In genomic region chr11:118467441-118468035, GRCm38 (mm10) we compare ENCODE assay signal across 17 mouse cellular contexts. TPM values are rescaled to one million over a fixed set of nuclear protein-coding genes. Genes with fewer than 3 reads are reported as not detected.
DNase-seq lines count a peak whose midpoint lies in the region; ATAC-seq and TF ChIP-seq lines count a peak whose summit lies in the region.
"Had no signal": no experiment of that assay in that cellular context is flagged by ENCODE, and none has a peak within 500 bp of the region (broad histone marks: within the 10 kb centered on the region; RNA-seq: fewer than 3 reads in every experiment).

No protein-coding gene starts in this region.

- H3K9me3 ChIP-seq in heart, postnatal 0 days (replicated peaks; ENCODE audit: control insufficient read depth, low read length): no peaks in the 10 kb centered on the region
- H3K9me3 ChIP-seq in intestine, embryonic 15.5 days: no peaks in the 10 kb centered on the region
- no peaks in the 10 kb centered on the region for H3K9me3 ChIP-seq in midbrain, embryonic 11.5 days (ENCODE audit: control insufficient read depth, low read length)
- H3K9me3 ChIP-seq: embryonic facial prominence, embryonic 15.5 days; heart, embryonic 12.5 days; megakaryocyte, embryonic 14.5 days had no signal

- TF ChIP-seq CTCF in heart, postnatal 0 days (IDR thresholded peaks at IDR 0.05; ENCODE audit: low read depth): no peak
- no peak for TF ChIP-seq CTCF in thymus, adult 2 months (IDR thresholded peaks at IDR 0.05; ENCODE audit: borderline replicate concordance, control insufficient read depth, extremely low read depth, insufficient read depth, low read length, poor library complexity)

- no peaks in the 10 kb centered on the region for H3K4me1 ChIP-seq in heart, postnatal 0 days (ENCODE audit: control insufficient read depth, insufficient read depth)
- H3K4me1 ChIP-seq in thymus, adult 2 months (replicated peaks; ENCODE audit: control insufficient read depth, insufficient read depth, low read length): peaks cover 69% of the 10 kb centered on the region
- peaks cover 11% of the 10 kb centered on the region for H3K4me1 ChIP-seq in intestine, embryonic 15.5 days (replicated peaks)
- H3K4me1 ChIP-seq in midbrain, embryonic 11.5 days (ENCODE audit: control insufficient read depth, insufficient read depth, low read length): no peaks in the 10 kb centered on the region

- H3K27ac ChIP-seq in heart, postnatal 0 days (ENCODE audit: low read depth): no peak overlapping the region
- peak overlapping the region; percentile 20; the same call in 1 of the 2 replicates for H3K27ac ChIP-seq in thymus, adult 2 months (ENCODE audit: control insufficient read depth, insufficient read depth, low read length)
- peak overlapping the region; percentile 69 for H3K27ac ChIP-seq in intestine, embryonic 15.5 days
- no peak overlapping the region for H3K27ac ChIP-seq in midbrain, embryonic 11.5 days (ENCODE audit: low read depth, low read length)
- H3K27ac ChIP-seq: embryonic facial prominence, embryonic 15.5 days; liver, embryonic 14.5 days had no signal

- 30% methylated on average over 11 of the region's 11 CpGs for WGBS in heart, postnatal 0 days
- 39% methylated on average over 11 of the region's 11 CpGs for WGBS in thymus, adult 2 months
- WGBS in intestine, embryonic 15.5 days: 59% methylated on average over 11 of the region's 11 CpGs
- 57% methylated on average over 11 of the region's 11 CpGs for WGBS in midbrain, embryonic 11.5 days

- H3K27me3 ChIP-seq in heart, postnatal 0 days (ENCODE audit: control insufficient read depth, insufficient read depth, low read length): no peaks in the 10 kb centered on the region
- no peaks in the 10 kb centered on the region for H3K27me3 ChIP-seq in thymus, adult 2 months (ENCODE audit: control insufficient read depth, insufficient read depth, low read length)
- no peaks in the 10 kb centered on the region for H3K27me3 ChIP-seq in intestine, embryonic 15.5 days (replicated peaks)
- H3K27me3 ChIP-seq in midbrain, embryonic 11.5 days (ENCODE audit: control insufficient read depth, insufficient read depth, low read length): no peaks in the 10 kb centered on the region
- H3K27me3 ChIP-seq: embryonic facial prominence, embryonic 15.5 days; heart, embryonic 12.5 days; megakaryocyte, embryonic 14.5 days had no signal

- peak; percentile 8; the same call in 1 of the 2 replicates for ATAC-seq in heart, postnatal 0 days (ENCODE audit: insufficient read depth, low read depth)
- ATAC-seq in intestine, embryonic 15.5 days: peak; percentile 72
- ATAC-seq in midbrain, embryonic 11.5 days (ENCODE audit: low FRiP score): no peak
- ATAC-seq: forebrain, embryonic 16.5 days; hindbrain, embryonic 16.5 days had no signal

- TF ChIP-seq EP300 in heart, postnatal 0 days (IDR thresholded peaks at IDR 0.05; ENCODE audit: low read depth): no peak

- no peak overlapping the region for H3K9ac ChIP-seq in heart, postnatal 0 days (replicated peaks; ENCODE audit: low read depth, low read length)
- no peak overlapping the region for H3K9ac ChIP-seq in intestine, embryonic 15.5 days
- H3K9ac ChIP-seq in midbrain, embryonic 11.5 days (ENCODE audit: low read length): no peak overlapping the region
- H3K9ac ChIP-seq: embryonic facial prominence, embryonic 15.5 days; heart, embryonic 12.5 days; liver, embryonic 14.5 days had no signal

- intact Hi-C loops in heart, postnatal 10 days (cut with DNase I): no loop called here

- DNase-seq in heart, postnatal 0 days (ENCODE audit: low spot score): no peak
- no peak for DNase-seq in heart, postnatal 10 days
- DNase-seq in thymus, adult 2 months: peak; percentile 37
- no peak for DNase-seq in thymus, postnatal 0 days (ENCODE audit: low spot score)
- peak; percentile 42 to 56 for DNase-seq in thymus, postnatal 36 days
- DNase-seq in layer of hippocampus, postnatal 14 days (ENCODE audit: low spot score in 2 of 2): no peak
- no peak for DNase-seq in midbrain, embryonic 11.5 days (ENCODE audit: low spot score, missing footprints)
- DNase-seq: gastrocnemius, postnatal 14 days; kidney, postnatal 14 days had no signal

- H3K4me3 ChIP-seq in heart, postnatal 0 days (ENCODE audit: low read depth, low read length): no peak overlapping the region
- H3K4me3 ChIP-seq in thymus, adult 2 months (ENCODE audit: control insufficient read depth, insufficient read depth, low read length): no peak overlapping the region
- no peak overlapping the region for H3K4me3 ChIP-seq in intestine, embryonic 15.5 days (replicated peaks)
- H3K4me3 ChIP-seq in midbrain, embryonic 11.5 days (ENCODE audit: low read depth, low read length): no peak overlapping the region
- H3K4me3 ChIP-seq: embryonic facial prominence, embryonic 15.5 days; heart, embryonic 12.5 days; myocyte had no signal

- no peaks in the 10 kb centered on the region for H3K36me3 ChIP-seq in heart, postnatal 0 days (replicated peaks; ENCODE audit: control insufficient read depth, insufficient read depth, low read length)
- H3K36me3 ChIP-seq in thymus, adult 2 months (ENCODE audit: control insufficient read depth, insufficient read depth, low read length): no peaks in the 10 kb centered on the region
- no peaks in the 10 kb centered on the region for H3K36me3 ChIP-seq in intestine, embryonic 15.5 days
- H3K36me3 ChIP-seq in midbrain, embryonic 11.5 days (ENCODE audit: control insufficient read depth, insufficient read depth, low read length): no peaks in the 10 kb centered on the region
- H3K36me3 ChIP-seq: embryonic facial prominence, embryonic 15.5 days; heart, embryonic 12.5 days had no signal

- H3K4me2 ChIP-seq in heart, postnatal 0 days (ENCODE audit: low read depth, low read length): no peak overlapping the region
- no peak overlapping the region for H3K4me2 ChIP-seq in intestine, embryonic 15.5 days (replicated peaks)
- H3K4me2 ChIP-seq in midbrain, embryonic 11.5 days: no peak overlapping the region
- H3K4me2 ChIP-seq: embryonic facial prominence, embryonic 15.5 days; heart, embryonic 12.5 days had no signal

- no peak for TF ChIP-seq POLR2A in thymus, adult 2 months (IDR thresholded peaks at IDR 0.05; ENCODE audit: control insufficient read depth, extremely low read depth, insufficient read depth, low read length, poor library complexity)

RNA-seq across cellular contexts. Expression of gene Engase, which starts 9.1 kb away (rescaled TPM):
- total RNA-seq in heart, postnatal 0 days (2014; rRNA removed; ENCODE audit: low replicate concordance): 9.1 and 12.0 TPM in 2 replicates
- polyA plus RNA-seq in heart, postnatal 0 days (2015; fragmentation: Nextera tagmentation; extraction: Ambion mirVana): 3.0 and 3.6 TPM in 2 replicates
- total RNA-seq in heart, postnatal 10 days (2021): 1 to 10 TPM; 6.6 to 7.1 TPM
- 56.5 and 58.1 TPM in 2 replicates for polyA plus RNA-seq in thymus, adult 2 months (2012; rRNA removed)
- 16.0 and 17.1 TPM in 2 replicates for polyA plus RNA-seq in thymus, postnatal 0 days (2015; fragmentation: Nextera tagmentation; extraction: Ambion mirVana)
- polyA plus RNA-seq in intestine, embryonic 15.5 days (2015; fragmentation: Nextera tagmentation; extraction: Ambion mirVana): 13.1 and 14.7 TPM in 2 replicates
- 10 to 100 TPM; 14.7 to 18.4 TPM for total RNA-seq in layer of hippocampus, postnatal 14 days (2021)
- 4.4 and 6.4 TPM in 2 replicates for polyA plus RNA-seq in midbrain, embryonic 11.5 days (2014; fragmentation: Nextera tagmentation; extraction: Ambion mirVana)

RNA-seq across cellular contexts. Expression of gene C1qtnf1, which starts 39.5 kb away (rescaled TPM):
- 5.8 and 12.6 TPM in 2 replicates for total RNA-seq in heart, postnatal 0 days (2014; rRNA removed; ENCODE audit: low replicate concordance)
- 7.8 and 8.3 TPM in 2 replicates for polyA plus RNA-seq in heart, postnatal 0 days (2015; fragmentation: Nextera tagmentation; extraction: Ambion mirVana)
- total RNA-seq in heart, postnatal 10 days (2021): 10 to 100 TPM; 38.0 to 38.4 TPM
- polyA plus RNA-seq in thymus, adult 2 months (2012; rRNA removed): 8.4 and 10.6 TPM in 2 replicates
- 2.4 and 2.8 TPM in 2 replicates for polyA plus RNA-seq in thymus, postnatal 0 days (2015; fragmentation: Nextera tagmentation; extraction: Ambion mirVana)
- 6.3 and 6.6 TPM in 2 replicates for polyA plus RNA-seq in intestine, embryonic 15.5 days (2015; fragmentation: Nextera tagmentation; extraction: Ambion mirVana)
- 1 to 10 TPM; 3.9 to 5.3 TPM for total RNA-seq in layer of hippocampus, postnatal 14 days (2021)
- 1.7 and 2.6 TPM in 2 replicates for polyA plus RNA-seq in midbrain, embryonic 11.5 days (2014; fragmentation: Nextera tagmentation; extraction: Ambion mirVana)

RNA-seq across cellular contexts. Expression of gene Cant1, which starts 48.7 kb away (rescaled TPM):
- total RNA-seq in heart, postnatal 0 days (2014; rRNA removed; ENCODE audit: low replicate concordance): 28.3 and 35.5 TPM in 2 replicates
- 10.4 and 12.6 TPM in 2 replicates for polyA plus RNA-seq in heart, postnatal 0 days (2015; fragmentation: Nextera tagmentation; extraction: Ambion mirVana)
- total RNA-seq in heart, postnatal 10 days (2021): 10 to 100 TPM; 20.4 to 22.0 TPM
- polyA plus RNA-seq in thymus, adult 2 months (2012; rRNA removed): 100 and 105 TPM in 2 replicates
- 24.6 and 26.6 TPM in 2 replicates for polyA plus RNA-seq in thymus, postnatal 0 days (2015; fragmentation: Nextera tagmentation; extraction: Ambion mirVana)
- 39.7 and 44.3 TPM in 2 replicates for polyA plus RNA-seq in intestine, embryonic 15.5 days (2015; fragmentation: Nextera tagmentation; extraction: Ambion mirVana)
- 10 to 100 TPM; 37.0 to 40.6 TPM for total RNA-seq in layer of hippocampus, postnatal 14 days (2021)
- 19.4 and 21.7 TPM in 2 replicates for polyA plus RNA-seq in midbrain, embryonic 11.5 days (2014; fragmentation: Nextera tagmentation; extraction: Ambion mirVana)

Comparison
In these comparisons a context has a peak if more than half of its experiments do, and no peak if none do; other contexts are left out.
1. DNase-seq: peak in thymus, adult 2 months (single experiment) and thymus, postnatal 36 days (2 of 2); none in heart, postnatal 0 days (single experiment), heart, postnatal 10 days (0 of 2), thymus, postnatal 0 days (single experiment), layer of hippocampus, postnatal 14 days (0 of 2) and midbrain, embryonic 11.5 days (single experiment).
2. H3K27ac ChIP-seq: peak in thymus, adult 2 months (single experiment) and intestine, embryonic 15.5 days (single experiment); none in heart, postnatal 0 days (single experiment) and midbrain, embryonic 11.5 days (single experiment).